Mouse (Mus musculus) kidney, embryonic 15.5 days (tissue): ENCODE data around the gene Per1. TPM values are rescaled to one million over a fixed set of nuclear protein-coding genes. Genes with fewer than 3 reads are reported as not detected.
A peak's percentile ranks its signal among the peaks of the same experiment; 100 is the strongest.

Experiments
- ATAC-seq: fragments of 200-750 bp; cut with Nextera tagmentation; replicated peaks from 2 replicates; pipeline ENCODE4 v1.8.0; 2017; ENCODE audit warnings: moderate TSS enrichment; ENCODE audit not compliant: low FRiP score
- H3K27ac ChIP-seq: fragments of 300-500 bp; sonication (generic); 2 replicates; pipeline ENCODE4 v1.5.1; 2015; ENCODE audit warnings: mild to moderate bottlenecking, inconsistent platforms
- H3K27me3 ChIP-seq: fragments of 300-500 bp; sonication (generic); 2 replicates; pipeline ENCODE4 v1.6.1; 2015; ENCODE audit warnings: inconsistent platforms
- H3K36me3 ChIP-seq: fragments of 300-500 bp; sonication (generic); 2 replicates; pipeline ENCODE4 v1.6.1; 2015; ENCODE audit warnings: inconsistent platforms
- H3K4me1 ChIP-seq: fragments of 300-500 bp; sonication (generic); 2 replicates; pipeline ENCODE4 v1.6.1; 2015; ENCODE audit warnings: inconsistent platforms
- H3K4me2 ChIP-seq: fragments of 300-500 bp; sonication (generic); 2 replicates; pipeline ENCODE4 v1.6.1; 2015; ENCODE audit warnings: moderate library complexity, mild to moderate bottlenecking, inconsistent platforms
- H3K4me3 ChIP-seq: fragments of 300-500 bp; sonication (generic); replicated peaks from 2 replicates; pipeline ENCODE4 v1.5.1; 2015; ENCODE audit warnings: mild to moderate bottlenecking, inconsistent platforms
- H3K9ac ChIP-seq: fragments of 300-500 bp; sonication (generic); 2 replicates; pipeline ENCODE4 v1.6.1; 2015; ENCODE audit warnings: mild to moderate bottlenecking, inconsistent platforms
- H3K9me3 ChIP-seq: fragments of 300-500 bp; sonication (generic); replicated peaks from 2 replicates; pipeline ENCODE4 v1.6.1; 2016; ENCODE audit warnings: inconsistent platforms
- WGBS: fragments of 180-500 bp; shearing (Covaris S2); methylation state at CpG from one replicate; pipeline ENCODE4 v1.1.7; 2015; ENCODE audit warnings: mixed read lengths; 5-methylcytosine and 5-hydroxymethylcytosine counted together
- polyA plus RNA-seq: library from polyadenylated mRNA; unstranded; fragments of >200 nt; fragmentation: Nextera tagmentation; extraction: Ambion mirVana; gene quantifications from 2 replicates; pipeline ENCODE4 v1.2.1, GENCODE M21; 2015

Gene Per1
- polyA plus RNA-seq, 1 experiment from 2014 or later, result 13.7 TPM

- ATAC-seq, result peak; percentile 92
- peak within 1 kb of the TSS; percentile 95 for H3K4me3 ChIP-seq
- under 1% methylated on average over 64 of the region's 64 CpGs for WGBS
- no peaks in the 10 kb centered on the region for H3K36me3 ChIP-seq
- H3K9ac ChIP-seq, result peak within 1 kb of the TSS; percentile 90
- H3K4me1 ChIP-seq, result peaks cover 38% of the 10 kb centered on the region
- H3K27me3 ChIP-seq, result no peaks in the 10 kb centered on the region
- H3K4me2 ChIP-seq, result peak within 1 kb of the TSS; percentile 91
- H3K27ac ChIP-seq, result peak within 1 kb of the TSS; percentile 91
- no peaks in the 10 kb centered on the region for H3K9me3 ChIP-seq
Observed at GRCm38 (mm10) chr11:69059357-69059974, 35.6 kb upstream of the Per1 start, which contains the start of gene Borcs6. Gene Borcs6, plus strand, starts transcription at chr11:69059717.

DNA sequence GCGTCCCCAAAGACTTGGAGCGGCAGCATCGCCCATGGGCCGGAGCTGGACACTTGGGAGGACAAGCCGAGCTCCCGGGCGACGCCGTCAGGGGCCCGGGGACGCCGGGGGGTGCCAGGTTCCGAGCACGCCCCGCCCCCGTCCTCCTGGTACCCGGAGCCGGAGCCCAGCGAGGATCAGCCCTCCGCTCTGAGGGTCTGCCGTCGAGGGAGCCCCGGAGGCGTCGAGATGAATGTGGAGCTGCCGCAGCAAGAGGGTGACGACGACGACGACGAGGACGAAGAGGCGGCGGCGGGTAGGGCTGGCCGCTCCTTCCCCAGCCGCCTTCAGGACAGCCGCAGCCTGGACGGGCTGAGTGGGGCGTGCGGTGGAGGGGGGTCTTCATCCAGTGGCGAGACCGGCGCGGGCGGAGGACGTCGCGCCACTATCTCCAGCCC lies 35.0 kb upstream of the Per1 start:
- Histone ChIP-seq H3K27ac (peak overlapping the region; percentile 91), H3K36me3 (no peaks in the 10 kb centered on the region), H3K9me3 (no peaks in the 10 kb centered on the region), H3K4me2 (peak overlapping the region; percentile 91), H3K9ac (peak overlapping the region; percentile 90), H3K4me3 (peak overlapping the region; percentile 95), H3K4me1 (peaks cover 42% of the 10 kb centered on the region), H3K27me3 (no peaks in the 10 kb centered on the region)
- peak; percentile 10 for ATAC-seq
- WGBS, result under 1% methylated on average over 49 of the region's 49 CpGs

GRCm38 (mm10) chr11:69060448-69061254 lies 34.4 kb upstream of the Per1 start:
- no peaks in the 10 kb centered on the region for H3K9me3 ChIP-seq
- peak overlapping the region; percentile 91 for H3K27ac ChIP-seq
- peak overlapping the region; percentile 91 for H3K4me2 ChIP-seq
- under 1% methylated on average over 40 of the region's 40 CpGs for whole genome bisulfite sequencing
- H3K9ac ChIP-seq, result peak overlapping the region; percentile 90
- peak overlapping the region; percentile 95 for H3K4me3 ChIP-seq
- peaks cover 43% of the 10 kb centered on the region for H3K4me1 ChIP-seq
- ATAC-seq, result no peak
- no peaks in the 10 kb centered on the region for H3K27me3 ChIP-seq
- H3K36me3 ChIP-seq, result no peaks in the 10 kb centered on the region

DNA sequence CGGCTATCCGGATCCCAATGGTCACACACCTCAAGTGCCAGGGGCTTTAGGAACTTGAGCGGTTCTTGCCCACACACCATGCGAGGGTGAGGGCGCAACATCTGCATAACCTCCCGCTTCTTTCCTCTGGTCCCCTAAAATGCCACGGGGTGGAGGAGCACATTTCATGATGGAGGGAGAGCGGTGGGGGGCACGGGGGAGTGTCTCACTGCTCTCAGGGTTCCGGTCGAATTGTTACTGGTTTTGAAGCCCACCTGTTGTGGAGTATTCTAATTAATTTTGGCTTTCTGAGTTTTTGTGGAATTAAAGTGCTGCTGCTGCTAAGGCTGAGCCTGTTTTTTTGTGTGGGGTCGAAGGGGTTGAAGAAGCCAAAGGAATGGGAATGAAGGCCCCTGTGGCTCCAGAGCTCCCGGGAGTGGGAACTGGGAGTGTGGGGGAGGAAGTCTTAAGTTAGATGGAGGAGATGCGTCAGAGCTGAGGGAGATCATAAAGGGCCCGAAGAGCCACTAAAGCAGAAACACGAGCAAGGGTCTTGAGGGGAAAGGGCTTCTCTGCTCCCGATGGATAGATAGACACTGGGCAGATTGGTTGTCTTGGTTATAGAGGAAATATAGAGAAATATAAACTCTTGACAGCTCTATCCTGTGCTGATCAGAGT lies 33.6 kb upstream of the Per1 start:
- H3K9ac ChIP-seq, result peak overlapping the region; percentile 90
- ATAC-seq, result no peak
- no peaks in the 10 kb centered on the region for H3K36me3 ChIP-seq
- peaks cover 50% of the 10 kb centered on the region for H3K4me1 ChIP-seq
- WGBS, result 7% methylated on average over 17 of the region's 17 CpGs
- peak overlapping the region; percentile 91; the same call in 1 of the 2 replicates for H3K27ac ChIP-seq
- no peaks in the 10 kb centered on the region for H3K9me3 ChIP-seq
- peak overlapping the region; percentile 91 for H3K4me2 ChIP-seq
- H3K4me3 ChIP-seq, result peak overlapping the region; percentile 95
- no peaks in the 10 kb centered on the region for H3K27me3 ChIP-seq

DNA sequence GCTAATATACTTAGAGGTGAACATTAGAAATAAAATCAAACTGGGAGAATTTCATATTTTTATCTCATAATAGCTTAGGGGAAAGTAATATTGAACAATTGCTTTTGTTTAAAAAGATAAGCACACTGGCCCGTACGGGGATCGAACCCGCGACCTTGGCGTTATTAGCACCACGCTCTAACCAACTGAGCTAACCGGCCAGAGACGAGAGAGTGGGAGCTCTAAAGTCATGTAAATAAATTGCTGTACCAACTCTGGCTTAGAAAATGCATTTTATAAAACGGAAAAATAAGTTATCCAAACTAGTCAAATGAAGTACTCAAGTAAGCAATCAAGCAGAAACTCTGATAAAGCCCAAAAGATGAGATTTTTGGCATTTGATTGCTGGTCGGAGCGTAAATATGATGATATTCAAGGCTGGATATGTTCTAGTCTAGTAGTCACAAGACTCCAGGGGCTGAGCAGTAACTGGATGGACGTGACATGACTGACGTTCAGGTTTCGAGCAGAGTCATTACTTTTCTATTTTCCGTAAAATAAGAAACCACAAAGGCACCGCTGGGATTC lies 32.7 kb upstream of the Per1 start:
- Histone ChIP-seq H3K9ac (peak overlapping the region; percentile 90), H3K4me1 (peaks cover 58% of the 10 kb centered on the region), H3K36me3 (no peaks in the 10 kb centered on the region), H3K27ac (peak overlapping the region; percentile 92), H3K4me2 (peak overlapping the region; percentile 91), H3K9me3 (no peaks in the 10 kb centered on the region), H3K4me3 (peak overlapping the region; percentile 95), H3K27me3 (no peaks in the 10 kb centered on the region)
- under 1% methylated on average over 17 of the region's 17 CpGs for whole genome bisulfite sequencing
- ATAC-seq, result no peak

DNA sequence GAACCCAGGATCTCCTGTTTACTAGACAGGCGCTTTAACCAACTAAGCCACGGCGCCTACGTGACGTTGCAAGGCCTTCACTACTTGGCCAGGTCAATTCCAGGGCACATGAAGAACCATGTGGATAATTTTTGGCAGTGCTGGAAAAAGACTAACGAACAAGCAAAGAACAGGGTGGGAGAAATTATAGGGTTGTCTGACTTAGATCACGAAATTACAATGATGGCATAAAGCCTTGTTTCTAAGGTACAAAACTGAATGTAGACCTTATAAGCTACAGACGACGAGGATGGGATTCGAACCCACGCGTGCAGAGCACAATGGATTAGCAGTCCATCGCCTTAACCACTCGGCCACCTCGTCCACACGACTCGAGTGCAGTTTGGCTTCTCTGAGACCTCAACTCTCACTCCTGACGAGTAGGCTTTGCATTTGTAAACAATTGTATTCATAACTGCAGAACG lies 32.2 kb upstream of the Per1 start:
- H3K4me2 ChIP-seq, result peak overlapping the region; percentile 91
- H3K9me3 ChIP-seq, result no peaks in the 10 kb centered on the region
- H3K27ac ChIP-seq, result peak overlapping the region; percentile 92
- H3K36me3 ChIP-seq, result no peaks in the 10 kb centered on the region
- no peaks in the 10 kb centered on the region for H3K27me3 ChIP-seq
- 0% methylated on average over 19 of the region's 19 CpGs for WGBS
- peaks cover 62% of the 10 kb centered on the region for H3K4me1 ChIP-seq
- peak overlapping the region; percentile 95 for H3K4me3 ChIP-seq
- 0 out of 2 replicates have a peak overlapping the region, but pooled peaks have one; percentile 48 for H3K9ac ChIP-seq
- ATAC-seq, result peak; percentile 59

DNA sequence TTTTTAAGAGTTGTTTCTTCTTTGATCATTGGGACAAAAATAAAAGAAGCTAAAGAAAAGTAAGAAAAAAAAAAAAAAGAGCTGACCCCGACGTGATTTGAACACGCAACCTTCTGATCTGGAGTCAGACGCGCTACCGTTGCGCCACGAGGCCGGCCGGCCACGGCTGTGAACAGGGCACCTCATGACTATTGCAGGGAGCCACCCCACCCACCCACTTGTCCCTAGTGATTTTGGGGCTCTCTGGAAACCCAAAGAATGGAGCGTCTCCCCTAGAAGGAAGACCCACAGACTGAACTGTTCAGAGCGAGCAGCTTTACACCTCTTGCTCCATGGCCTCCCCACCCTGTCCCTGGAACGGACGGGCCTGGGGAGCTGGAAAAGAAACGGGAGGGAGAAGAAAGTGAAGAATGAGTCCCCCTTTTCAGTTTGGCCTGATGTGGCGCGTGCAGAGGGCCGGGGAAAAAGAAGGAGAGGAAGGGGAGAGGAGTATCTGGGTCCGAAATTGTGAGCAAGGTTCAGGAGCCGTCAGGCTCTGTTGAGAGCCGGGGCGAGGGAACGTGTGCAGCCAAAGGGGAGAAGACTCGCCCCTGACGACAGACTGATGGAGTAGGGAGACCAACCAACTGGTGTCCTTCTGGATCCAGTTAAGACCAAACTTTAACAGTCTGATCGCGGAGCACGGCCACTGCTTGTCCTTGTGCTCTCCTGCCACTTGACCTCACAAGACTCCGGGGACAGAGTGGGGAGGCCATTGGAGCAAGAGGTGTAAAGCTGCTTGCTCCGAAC lies 31.4 kb upstream of the Per1 start:
- Histone ChIP-seq H3K4me3 (peak overlapping the region; percentile 95), H3K36me3 (no peaks in the 10 kb centered on the region), H3K9ac (peak overlapping the region; percentile 68), H3K4me1 (peaks cover 54% of the 10 kb centered on the region), H3K9me3 (no peaks in the 10 kb centered on the region), H3K4me2 (peak overlapping the region; percentile 91), H3K27ac (peak overlapping the region; percentile 92), H3K27me3 (no peaks in the 10 kb centered on the region)
- under 1% methylated on average over 31 of the region's 31 CpGs for WGBS
- no peak for ATAC-seq

GRCm38 (mm10) chr11:69064259-69065133 lies 30.5 kb upstream of the Per1 start:
- no peak for ATAC-seq
- H3K9me3 ChIP-seq, result no peaks in the 10 kb centered on the region
- H3K36me3 ChIP-seq, result no peaks in the 10 kb centered on the region
- H3K27me3 ChIP-seq, result no peaks in the 10 kb centered on the region
- peak overlapping the region; percentile 91 for H3K4me2 ChIP-seq
- peak overlapping the region; percentile 84 for H3K27ac ChIP-seq
- WGBS, result 58% methylated on average over 9 of the region's 9 CpGs
- H3K4me1 ChIP-seq, result peaks cover 50% of the 10 kb centered on the region
- H3K4me3 ChIP-seq, result peak overlapping the region; percentile 95
- H3K9ac ChIP-seq, result peak overlapping the region; percentile 68

GRCm38 (mm10) chr11:69065394-69065925 lies 29.6 kb upstream of the Per1 start:
- H3K9ac ChIP-seq, result no peak overlapping the region; the same call in 1 of the 2 replicates
- no peaks in the 10 kb centered on the region for H3K36me3 ChIP-seq
- H3K4me2 ChIP-seq, result peak overlapping the region; percentile 89
- peaks cover 54% of the 10 kb centered on the region for H3K4me1 ChIP-seq
- WGBS, result 62% methylated on average over 3 of the region's 3 CpGs
- H3K27ac ChIP-seq, result no peak overlapping the region
- no peak for ATAC-seq
- H3K27me3 ChIP-seq, result no peaks in the 10 kb centered on the region
- no peak overlapping the region for H3K4me3 ChIP-seq
- H3K9me3 ChIP-seq, result no peaks in the 10 kb centered on the region

GRCm38 (mm10) chr11:69066163-69066861 lies 28.7 kb upstream of the Per1 start:
- H3K9ac ChIP-seq, result peak overlapping the region; percentile 48
- H3K4me3 ChIP-seq, result peak overlapping the region; percentile 47
- H3K9me3 ChIP-seq, result no peaks in the 10 kb centered on the region
- H3K4me1 ChIP-seq, result peaks cover 52% of the 10 kb centered on the region
- no peak overlapping the region; the same call in 1 of the 2 replicates for H3K27ac ChIP-seq
- WGBS, result 2% methylated on average over 29 of the region's 29 CpGs
- no peaks in the 10 kb centered on the region for H3K27me3 ChIP-seq
- peak overlapping the region; percentile 89 for H3K4me2 ChIP-seq
- H3K36me3 ChIP-seq, result no peaks in the 10 kb centered on the region
- no peak; the same call in 1 of the 2 replicates for ATAC-seq
